Mouse (Mus musculus) cerebellum, postnatal 4 days (tissue): ENCODE results near the gene Pde4dip.

Experiments used
- DNase-seq, 2 experiments: peaks; one replicate each; pipeline ENCODE4 v3.0.0; 2022; ENCODE audit warnings: low spot score in 2 of 2, mixed read lengths in 1 of 2

Pde4dip gene

DNA sequence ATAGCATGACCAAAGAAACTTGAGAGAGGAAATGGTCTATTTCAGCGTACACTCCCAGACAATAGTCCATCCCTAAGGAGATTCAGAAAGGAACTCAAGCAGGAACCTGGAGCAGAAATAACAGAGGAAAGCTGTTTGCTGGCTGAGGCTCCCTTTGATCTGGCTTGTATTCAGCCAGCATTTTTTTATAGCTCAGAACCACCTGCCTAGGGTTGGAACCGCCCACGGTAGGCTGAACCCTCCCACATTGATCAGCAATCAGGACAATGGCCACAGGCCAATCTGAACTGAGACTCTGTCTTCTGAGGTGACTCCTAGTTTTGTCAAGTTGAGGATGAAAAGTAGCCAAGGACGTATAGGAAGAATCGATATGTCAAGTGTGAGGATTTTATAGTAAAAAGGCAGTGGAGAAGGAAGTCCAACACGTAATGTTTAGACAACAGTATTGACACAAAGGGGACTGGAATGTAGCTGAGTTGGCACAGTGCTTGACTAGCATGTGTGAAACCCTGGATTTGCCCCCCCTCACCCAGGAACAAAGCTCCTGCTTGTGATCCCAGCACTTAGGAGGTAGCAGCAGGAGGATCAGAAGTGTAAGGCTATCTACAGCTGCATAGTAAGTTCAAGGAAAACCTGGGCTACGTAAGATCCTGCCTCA is 44.2 kb downstream of the Pde4dip start:
- DNase-seq: no peak

- DNase-seq: no peak
These were observed 45.9 kb downstream of the Pde4dip start for GRCm38 (mm10) chr3:97842641-97843040.

- no peak for DNase-seq
These were observed 48.1 kb downstream of the Pde4dip start for GRCm38 (mm10) chr3:97840439-97840838.

DNA sequence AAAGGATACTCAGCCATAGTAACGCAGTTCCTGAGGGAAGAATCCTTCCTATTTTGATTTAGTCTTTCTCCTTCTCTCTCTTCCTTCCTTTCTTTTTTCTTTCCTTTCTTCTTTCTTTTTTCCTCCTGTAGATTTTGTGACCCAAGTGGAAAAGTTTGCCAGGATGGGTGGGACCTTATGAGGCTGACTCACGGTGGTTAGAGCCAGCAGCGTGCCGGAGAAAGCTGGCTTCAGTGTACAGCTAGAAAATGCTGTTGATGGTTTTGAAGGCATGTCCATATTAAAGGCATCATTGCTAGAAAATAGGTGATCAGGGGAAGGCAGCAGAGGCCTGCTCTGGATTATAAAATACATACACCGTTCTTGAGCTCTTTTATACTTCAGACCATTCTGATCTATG is 52.6 kb downstream of the Pde4dip start:
- no peak for DNase-seq

DNA sequence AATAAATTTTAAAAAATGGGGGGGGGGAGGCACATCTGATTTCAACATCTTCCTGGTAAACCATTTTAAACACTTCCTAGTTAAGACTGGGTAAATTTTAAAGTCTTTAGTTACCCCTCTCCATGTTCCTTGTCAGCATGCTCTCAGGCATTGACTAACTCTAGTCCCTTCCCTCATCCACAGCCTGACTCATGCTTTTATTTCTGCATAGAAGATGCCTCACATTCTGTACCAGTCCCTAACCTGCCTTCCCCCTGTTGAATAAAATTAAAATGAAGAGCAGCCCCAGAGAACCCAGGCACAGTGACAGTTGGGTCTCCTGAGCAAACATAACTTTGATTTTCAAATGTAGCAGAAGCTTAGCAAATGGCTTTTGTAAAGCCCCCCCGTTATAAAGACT is 53.9 kb downstream of the Pde4dip start:
- DNase-seq: no peak

GRCm38 (mm10) chr3:97831564-97832320 is 56.8 kb downstream of the Pde4dip start:
- DNase-seq: no peak

GRCm38 (mm10) chr3:97830622-97831021 is 57.9 kb downstream of the Pde4dip start:
- DNase-seq: no peak

GRCm38 (mm10) chr3:97830122-97830521 is 58.4 kb downstream of the Pde4dip start:
- no peak for DNase-seq

- no peak for DNase-seq
These were observed 60.2 kb downstream of the Pde4dip start for GRCm38 (mm10) chr3:97828286-97828685.

DNA sequence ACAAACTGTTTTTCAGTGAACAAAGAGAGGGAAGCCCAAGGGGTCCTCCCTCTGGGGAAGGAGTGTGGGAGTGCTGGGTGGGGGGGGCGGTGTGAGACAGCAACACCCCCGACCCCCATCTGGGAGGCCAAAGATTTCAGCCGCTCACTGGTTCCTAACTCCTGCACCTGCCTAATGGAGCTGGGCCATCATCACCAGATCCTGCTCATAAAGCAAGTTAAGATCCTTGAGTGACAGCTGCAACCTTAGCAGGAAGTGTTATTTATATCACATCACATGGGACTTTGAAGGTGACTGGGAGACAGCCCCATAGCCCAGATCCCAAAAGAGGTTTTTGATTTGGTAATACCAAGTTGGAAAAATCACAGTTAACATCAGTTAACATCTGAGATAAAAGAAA is 63.3 kb downstream of the Pde4dip start:
- DNase-seq: no peak

- no peak for DNase-seq
These were observed 63.8 kb downstream of the Pde4dip start for GRCm38 (mm10) chr3:97824744-97825143.

GRCm38 (mm10) chr3:97824011-97824711 is 64.3 kb downstream of the Pde4dip start:
- DNase-seq: peak in 1 of 2 experiments; percentile 8

- DNase-seq: no peak
These were observed 65.1 kb downstream of the Pde4dip start for GRCm38 (mm10) chr3:97823438-97823837.

GRCm38 (mm10) chr3:97819050-97819449 is 69.5 kb downstream of the Pde4dip start:
- DNase-seq: no peak

- DNase-seq: no peak
These were observed 70.0 kb downstream of the Pde4dip start for GRCm38 (mm10) chr3:97818383-97818982.

DNA sequence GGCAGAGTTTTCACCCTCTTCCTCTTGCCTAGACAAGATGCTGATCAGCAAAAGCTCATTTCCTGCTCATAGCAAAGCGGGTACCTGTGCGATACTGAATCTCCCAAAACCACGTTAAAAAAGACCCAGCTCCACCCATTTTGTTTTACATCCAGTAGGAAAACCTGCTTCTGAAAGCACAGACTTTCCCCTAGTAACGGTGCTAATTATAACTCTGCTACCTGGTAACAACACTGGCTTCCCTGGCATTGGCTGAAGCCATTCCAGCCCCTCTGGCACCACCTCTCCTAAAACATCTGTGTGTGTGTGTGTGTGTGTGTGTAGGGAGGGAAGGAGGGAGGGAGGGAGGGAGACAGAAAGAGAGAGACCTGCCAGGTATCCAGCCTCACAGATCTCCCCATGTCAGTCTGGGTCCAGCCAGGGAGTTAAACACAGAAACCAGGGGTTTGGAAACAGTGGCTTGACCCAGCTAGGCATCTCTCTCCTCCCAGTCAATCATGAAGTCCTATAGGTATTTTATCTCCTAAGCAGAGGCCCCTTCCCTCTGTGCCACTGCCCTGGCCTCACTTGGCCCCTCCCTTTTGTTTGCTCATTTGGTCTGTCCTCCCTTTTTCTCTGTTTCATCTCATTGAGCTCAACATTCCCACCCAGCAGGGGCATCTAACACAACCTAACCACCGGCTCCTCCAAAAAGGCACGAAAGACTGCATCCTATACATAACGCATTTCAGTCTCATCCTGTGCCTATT is 76.7 kb downstream of the Pde4dip start:
- no peak for DNase-seq

GRCm38 (mm10) chr3:97811158-97811557 is 77.3 kb downstream of the Pde4dip start:
- DNase-seq: no peak

GRCm38 (mm10) chr3:97810334-97810733 is 78.2 kb downstream of the Pde4dip start:
- no peak for DNase-seq

DNA sequence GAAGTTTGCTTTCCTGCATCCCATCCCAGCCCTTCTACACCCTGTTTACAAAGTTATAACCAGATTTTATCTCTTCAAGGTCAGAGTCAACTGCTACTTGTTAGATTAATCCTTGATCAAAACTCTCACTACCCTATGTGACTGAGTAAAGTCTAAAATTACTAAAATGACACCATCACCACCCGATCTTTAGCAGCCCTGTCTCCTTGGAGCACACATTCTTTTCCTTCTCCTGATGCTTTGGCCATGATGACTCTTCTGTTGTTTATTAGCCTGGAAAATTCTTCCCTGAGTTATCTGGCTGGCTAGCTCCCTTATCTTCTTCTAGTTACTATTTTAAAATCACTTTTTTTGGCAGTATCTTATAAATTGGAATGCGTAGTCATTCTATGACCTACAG is 82.9 kb downstream of the Pde4dip start:
- DNase-seq: no peak

GRCm38 (mm10) chr3:97803675-97804074 is 84.8 kb downstream of the Pde4dip start:
- DNase-seq: no peak

- DNase-seq: no peak
These were observed 85.6 kb downstream of the Pde4dip start for GRCm38 (mm10) chr3:97802927-97803326.

DNA sequence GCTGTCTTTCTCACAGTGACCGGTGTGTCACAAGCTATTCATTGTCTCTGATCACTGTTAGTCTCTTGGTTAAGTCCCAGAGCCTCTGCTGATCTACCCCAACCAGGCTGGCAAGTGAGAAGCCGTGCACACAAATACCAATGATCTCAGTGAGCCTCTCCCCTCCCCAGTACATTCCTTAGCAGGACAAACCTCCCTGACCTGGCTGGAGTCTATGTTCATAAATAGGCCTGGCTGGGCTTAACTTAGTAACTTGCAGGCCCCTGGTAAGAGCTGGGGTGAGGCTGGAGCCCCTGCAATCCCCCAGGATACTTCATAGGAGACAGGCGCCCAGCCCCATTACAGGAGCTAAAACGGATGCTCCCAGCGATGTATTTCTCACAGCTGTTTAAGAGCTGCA is 86.2 kb downstream of the Pde4dip start:
- no peak for DNase-seq
